ENCODE assay signal across 18 mouse cellular contexts in genomic region chr7:19855663-19856062, GRCm38 (mm10). TPM values are rescaled to one million over a fixed set of nuclear protein-coding genes. Genes with fewer than 3 reads are reported as not detected.
"Had no signal": no experiment of that assay in that cellular context is flagged by ENCODE, and none has a peak within 500 bp of the region (broad histone marks: within the 10 kb centered on the region; RNA-seq: fewer than 3 reads in every experiment).

No protein-coding gene starts in this region.

- H3K27ac ChIP-seq: kidney, embryonic 15.5 days; left cerebral cortex, adult 2 months; limb, embryonic 10.5 days; liver, embryonic 12.5 days; midbrain, embryonic 15.5 days; neural tube, embryonic 13.5 days had no signal

- H3K4me3 ChIP-seq: kidney, embryonic 15.5 days; left cerebral cortex, adult 2 months; limb, embryonic 10.5 days; liver, embryonic 12.5 days; megakaryocyte, embryonic 14.5 days; midbrain, embryonic 15.5 days; neural tube, embryonic 13.5 days had no signal

- DNase-seq: kidney, adult 2 months; kidney, postnatal 14 days; lung, postnatal 36 days; right cerebral cortex, postnatal 25 days; thymus, postnatal 36 days had no signal

- H3K36me3 ChIP-seq: kidney, embryonic 15.5 days; limb, embryonic 10.5 days; liver, embryonic 12.5 days; midbrain, embryonic 15.5 days; neural tube, embryonic 13.5 days had no signal

- H3K4me2 ChIP-seq: kidney, embryonic 15.5 days; liver, embryonic 12.5 days; midbrain, embryonic 11.5 days; midbrain, embryonic 15.5 days; neural tube, embryonic 13.5 days had no signal

- H3K9ac ChIP-seq: kidney, embryonic 15.5 days; liver, embryonic 12.5 days; midbrain, embryonic 15.5 days; neural tube, embryonic 13.5 days had no signal

- H3K9me3 ChIP-seq: kidney, embryonic 15.5 days; limb, embryonic 10.5 days; liver, embryonic 12.5 days; megakaryocyte, embryonic 14.5 days; midbrain, embryonic 15.5 days had no signal

- H3K4me1 ChIP-seq: midbrain, embryonic 15.5 days had no signal

- ATAC-seq: liver, embryonic 12.5 days; midbrain, embryonic 15.5 days had no signal

RNA-seq across cellular contexts. Expression of gene Gm19345, which starts 3.9 kb away (rescaled TPM):
- polyA plus RNA-seq: kidney, adult 2 months; limb, embryonic 10.5 days; liver, embryonic 12.5 days; midbrain, embryonic 11.5 days; small intestine, adult 2 months; thymus, postnatal 0 days had no signal

RNA-seq across cellular contexts. Expression of gene Ceacam16, which starts 5.4 kb away (rescaled TPM):
- polyA plus RNA-seq: kidney, embryonic 15.5 days; limb, embryonic 10.5 days; liver, embryonic 12.5 days; liver, embryonic 16.5 days; lung, embryonic 16.5 days; midbrain, embryonic 11.5 days; stomach, embryonic 16.5 days had no signal

RNA-seq across cellular contexts. Expression of gene Ceacam19, which starts 32.1 kb away (rescaled TPM):
- polyA plus RNA-seq: kidney, embryonic 15.5 days; limb, embryonic 10.5 days; liver, embryonic 12.5 days; liver, embryonic 16.5 days; lung, embryonic 16.5 days; midbrain, embryonic 11.5 days; midbrain, embryonic 15.5 days; neural tube, embryonic 13.5 days; small intestine, adult 2 months had no signal

RNA-seq across cellular contexts. Expression of gene Cblc, which starts 59.1 kb away (rescaled TPM):
- polyA plus RNA-seq: midbrain, embryonic 11.5 days; neural tube, embryonic 13.5 days had no signal
